Mouse (Mus musculus) limb, embryonic 14.5 days (tissue): ENCODE data around the gene Miga1. TPM values are rescaled to one million over a fixed set of nuclear protein-coding genes. Genes with fewer than 3 reads are reported as not detected.
"Not testable (repeated sequence)": the region's sequence is repeated elsewhere in the genome, so short reads cannot be mapped to it uniquely, and the experiment has no call there.

Experiments used
- ATAC-seq: fragments of 200-750 bp; cut with Nextera tagmentation; 2 replicates; pipeline ENCODE4 v1.8.0; 2017; ENCODE audit warnings: low read depth, moderate number of reproducible peaks, moderate TSS enrichment; ENCODE audit not compliant: low FRiP score
- DNase-seq: peaks from one replicate; pipeline ENCODE4 v3.0.0-alpha.2; 2015; ENCODE audit warnings: low spot score
- H3K27ac ChIP-seq: fragments of 300-500 bp; sonication (generic); replicated peaks from 2 replicates; pipeline ENCODE4 v1.5.1; 2014; ENCODE audit warnings: low read depth, mild to moderate bottlenecking, low read length, moderate library complexity, mixed read lengths
- H3K27me3 ChIP-seq: fragments of 300-500 bp; sonication (generic); 2 replicates; pipeline ENCODE4 v1.6.1; 2014; ENCODE audit warnings: low read length, mixed read lengths; ENCODE audit not compliant: control insufficient read depth, insufficient read depth
- H3K36me3 ChIP-seq: fragments of 300-500 bp; sonication (generic); 2 replicates; pipeline ENCODE4 v1.6.1; 2014; ENCODE audit warnings: mild to moderate bottlenecking, low read length, moderate library complexity, mixed read lengths; ENCODE audit not compliant: control insufficient read depth, insufficient read depth
- H3K4me1 ChIP-seq: fragments of 300-500 bp; sonication (generic); 2 replicates; pipeline ENCODE4 v1.6.1; 2014; ENCODE audit warnings: antibody characterized with exemption, low read length, mixed read lengths; ENCODE audit not compliant: control insufficient read depth, insufficient read depth
- H3K4me2 ChIP-seq: fragments of 300-500 bp; sonication (generic); replicated peaks from 2 replicates; pipeline ENCODE4 v1.6.1; 2014; ENCODE audit warnings: low read depth, mild to moderate bottlenecking, low read length, moderate library complexity; ENCODE audit not compliant: severe bottlenecking
- H3K4me3 ChIP-seq: fragments of 300-500 bp; sonication (generic); replicated peaks from 2 replicates; pipeline ENCODE4 v1.5.1; 2014; ENCODE audit warnings: low read length
- H3K9ac ChIP-seq: fragments of 300-500 bp; sonication (generic); 2 replicates; pipeline ENCODE4 v1.6.1; 2014; ENCODE audit warnings: mild to moderate bottlenecking, low read depth, low read length, moderate library complexity; ENCODE audit not compliant: severe bottlenecking
- H3K9me3 ChIP-seq: fragments of 300-500 bp; sonication (generic); 2 replicates; pipeline ENCODE4 v1.6.1; 2016; ENCODE audit warnings: low read length; ENCODE audit not compliant: control insufficient read depth
- POLR2A ChIP-seq: fragments of 200-500 bp; IDR thresholded peaks from 2 replicates; pipeline ENCODE4 v1.8.0; 2012; ENCODE audit warnings: inconsistent platforms, mild to moderate bottlenecking, moderate library complexity, borderline replicate concordance; ENCODE audit not compliant: insufficient read depth, insufficient read length; ENCODE audit errors: extremely low read depth
- WGBS: fragments of 180-500 bp; shearing (Covaris S2); extraction: QIAGEN DNeasy Blood & Tissue Kit; methylation state at CpG from one replicate; pipeline ENCODE4 v1.1.7; 2014; 5-methylcytosine and 5-hydroxymethylcytosine counted together
- polyA plus RNA-seq, 2 experiments: library from polyadenylated mRNA; depleted of rRNA in 1 of 2; stranded (reverse) in 1 of 2; unstranded in 1 of 2; fragments of >200 nt; fragmentation: Nextera tagmentation in 1 of 2; extraction: Ambion mirVana in 1 of 2; gene quantifications; 2 replicates each; pipeline versions ENCODE4 v1.2.1 to v1.2.3; 2012 to 2014

Miga1 gene
- polyA plus RNA-seq, 2 experiments, result 18.0 to 19.8 TPM

DNA sequence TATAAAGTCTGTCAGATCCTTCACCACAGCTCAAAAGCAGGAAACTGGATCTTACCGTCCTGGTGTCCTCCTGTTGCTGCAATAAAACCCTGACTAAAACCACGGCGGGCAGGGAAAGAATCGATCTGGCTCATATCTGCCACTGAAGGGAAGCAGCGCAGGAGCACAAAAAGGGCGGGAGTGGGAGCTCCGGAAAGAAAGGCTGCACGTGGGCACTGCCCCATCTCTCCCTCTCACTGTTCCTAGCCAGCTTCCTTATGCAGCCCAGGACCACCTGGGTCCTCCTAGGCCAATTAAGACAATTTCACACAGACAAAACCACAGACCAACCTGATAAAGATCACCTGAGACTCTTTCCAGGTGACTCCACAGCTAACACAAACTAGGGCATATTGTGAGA, 78.8 kb downstream of the Miga1 start:
- Histone ChIP-seq H3K9ac (no peak overlapping the region), H3K9me3 (no peaks in the 10 kb centered on the region), H3K4me3 (no peak overlapping the region), H3K36me3 (no peaks in the 10 kb centered on the region), H3K4me1 (peaks cover 7% of the 10 kb centered on the region; the same call in 1 of the 2 replicates), H3K27me3 (no peaks in the 10 kb centered on the region), H3K27ac (no peak overlapping the region), H3K4me2 (no peak overlapping the region)
- DNase-seq (no peak), ATAC-seq (no peak)
- 33% methylated on average over 8 of the region's 8 CpGs for WGBS
- TF ChIP-seq POLR2A, result no peak

DNA sequence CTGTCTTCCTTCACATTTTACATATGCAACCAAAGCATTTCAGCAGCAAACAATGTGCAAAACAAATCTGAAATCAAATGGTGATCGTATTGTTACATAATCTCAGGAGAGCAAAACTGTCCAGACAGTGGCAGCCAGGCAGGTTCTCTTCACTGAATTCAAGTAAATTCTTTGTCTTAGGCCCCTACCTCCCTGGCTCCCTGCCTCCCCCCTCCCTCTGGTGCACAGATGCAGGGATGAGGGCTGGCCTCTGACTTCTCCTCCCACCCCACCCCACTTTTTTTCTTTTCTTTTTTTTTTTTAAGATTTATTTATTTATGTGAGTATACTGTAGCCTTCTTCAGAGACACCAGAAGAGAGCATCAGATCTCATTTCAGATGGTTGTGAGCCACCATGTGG, 79.8 kb downstream of the Miga1 start:
- H3K9me3 ChIP-seq, result no peaks in the 10 kb centered on the region
- no peak overlapping the region for H3K9ac ChIP-seq
- H3K27me3 ChIP-seq, result no peaks in the 10 kb centered on the region
- no peak overlapping the region for H3K27ac ChIP-seq
- H3K4me3 ChIP-seq, result no peak overlapping the region
- no peak for TF ChIP-seq POLR2A
- DNase-seq (no peak), ATAC-seq (no peak)
- H3K4me1 ChIP-seq, result peaks cover 4% of the 10 kb centered on the region; the same call in 1 of the 2 replicates
- 94% methylated on average over 1 of the region's 1 CpGs for WGBS
- H3K36me3 ChIP-seq, result no peaks in the 10 kb centered on the region
- no peak overlapping the region for H3K4me2 ChIP-seq

DNA sequence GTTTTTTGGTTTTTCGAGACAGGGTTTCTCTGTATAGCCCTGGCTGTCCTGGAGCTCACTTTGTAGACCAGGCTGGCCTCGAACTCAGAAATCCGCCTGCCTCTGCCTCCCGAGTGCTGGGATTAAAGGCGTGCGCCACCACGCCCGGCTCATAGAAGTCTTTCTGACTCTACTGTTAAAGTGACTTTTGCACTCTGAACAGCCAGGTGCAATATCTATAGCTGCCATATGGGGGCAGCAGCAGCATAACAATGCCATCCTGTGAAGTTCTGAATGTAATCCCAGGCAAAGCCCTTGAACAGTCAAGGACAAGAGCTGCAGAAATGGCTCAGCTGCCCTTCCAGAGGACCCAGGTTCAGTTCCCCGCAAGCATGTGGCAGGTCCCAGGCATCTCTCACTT, 80.8 kb downstream of the Miga1 start:
- H3K4me1 ChIP-seq, H3K27ac ChIP-seq, H3K36me3 ChIP-seq, H3K9ac ChIP-seq, H3K4me3 ChIP-seq, H3K9me3 ChIP-seq, H3K27me3 ChIP-seq, H3K4me2 ChIP-seq: not testable (repeated sequence)
- DNase-seq, result peak; percentile 85
- peak; percentile 58; the same call in 1 of the 2 replicates for ATAC-seq
- 41% methylated on average over 7 of the region's 9 CpGs for WGBS

DNA sequence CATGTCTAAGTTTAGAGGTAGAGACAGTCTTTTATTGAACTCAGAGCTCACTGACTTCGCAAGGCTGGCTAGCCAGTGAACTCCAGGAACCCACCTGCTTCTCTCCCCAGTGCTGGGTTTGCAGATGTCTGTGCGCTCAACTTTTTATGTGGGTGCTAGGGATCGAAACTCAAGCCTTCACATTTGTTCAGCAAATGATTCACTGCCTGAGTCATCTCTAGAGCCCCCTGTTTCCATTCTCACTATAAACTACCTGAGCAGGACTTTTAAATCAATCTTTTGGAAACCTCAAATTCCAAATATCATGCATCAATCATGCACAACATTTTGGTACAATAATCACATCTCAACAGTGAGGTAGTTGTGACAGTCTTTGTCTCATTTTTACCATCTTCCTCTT, 82.7 kb downstream of the Miga1 start:
- no peak for TF ChIP-seq POLR2A
- Histone ChIP-seq H3K9me3 (no peaks in the 10 kb centered on the region), H3K4me1 (no peaks in the 10 kb centered on the region), H3K4me3 (no peak overlapping the region), H3K9ac (no peak overlapping the region), H3K27me3 (no peaks in the 10 kb centered on the region), H3K27ac (no peak overlapping the region), H3K36me3 (no peaks in the 10 kb centered on the region), H3K4me2 (no peak overlapping the region)
- 72% methylated on average over 3 of the region's 3 CpGs for WGBS
- DNase-seq (no peak), ATAC-seq (no peak)

DNA sequence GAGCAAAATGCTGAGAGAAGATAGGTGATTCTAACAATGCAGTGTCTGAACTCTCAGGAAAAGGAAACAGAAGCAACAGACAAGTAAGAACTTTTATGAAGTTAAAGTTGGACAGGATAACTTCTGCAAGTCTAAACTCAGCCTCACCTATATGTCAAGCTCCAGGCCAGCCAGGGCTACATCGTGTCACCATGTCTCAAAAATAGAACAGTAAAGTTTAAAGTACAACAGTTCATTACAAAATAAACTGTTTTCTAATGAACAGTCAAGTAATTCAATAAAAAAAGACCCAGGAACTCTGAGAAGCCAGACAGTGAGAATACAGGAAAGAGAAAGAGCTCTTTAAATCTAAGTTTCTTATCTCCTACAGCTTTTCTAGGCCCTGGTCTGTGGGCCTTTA, 89.7 kb downstream of the Miga1 start:
- WGBS, result 80% methylated on average over 1 of the region's 1 CpGs
- TF ChIP-seq POLR2A, result no peak
- Histone ChIP-seq H3K4me1 (no peaks in the 10 kb centered on the region), H3K9ac (no peak overlapping the region), H3K9me3 (no peaks in the 10 kb centered on the region), H3K36me3 (no peaks in the 10 kb centered on the region), H3K27me3 (no peaks in the 10 kb centered on the region), H3K4me2 (no peak overlapping the region), H3K4me3 (no peak overlapping the region), H3K27ac (no peak overlapping the region)
- DNase-seq (no peak), ATAC-seq (no peak)

DNA sequence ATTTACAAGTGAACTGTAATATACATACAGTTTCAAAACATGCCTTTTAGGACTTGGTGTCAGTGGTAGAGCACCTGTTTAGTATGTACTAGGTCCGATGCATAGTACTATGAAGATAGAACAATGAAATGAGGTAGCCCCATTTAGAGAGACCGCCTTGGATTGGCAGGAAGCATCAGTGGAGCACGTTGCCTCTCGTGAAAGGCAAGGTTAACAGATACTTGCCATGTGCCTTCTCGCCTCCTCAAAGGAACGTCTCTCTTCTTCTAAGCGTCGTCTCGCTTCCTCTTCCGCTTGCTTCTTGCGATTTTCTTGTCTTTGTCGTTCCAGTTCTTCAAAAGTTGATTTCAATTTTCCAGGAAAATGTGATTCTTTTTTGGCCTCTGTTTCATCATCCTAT, 92.5 kb downstream of the Miga1 start:
- Histone ChIP-seq H3K4me1 (no peaks in the 10 kb centered on the region), H3K36me3 (no peaks in the 10 kb centered on the region), H3K4me3 (no peak overlapping the region), H3K9me3 (no peaks in the 10 kb centered on the region), H3K4me2 (no peak overlapping the region), H3K27ac (no peak overlapping the region), H3K27me3 (no peaks in the 10 kb centered on the region), H3K9ac (no peak overlapping the region)
- no peak for TF ChIP-seq POLR2A
- 89% methylated on average over 12 of the region's 12 CpGs for WGBS
- DNase-seq (no peak), ATAC-seq (no peak)
